Mouse (Mus musculus) ovary, adult 10 weeks (tissue): ENCODE measurements around the gene 4930578G10Rik. TPM values are rescaled to one million over a fixed set of nuclear protein-coding genes. Genes with fewer than 3 reads are reported as not detected.

ENCODE experiments used
- polyA plus RNA-seq: library from polyadenylated mRNA; stranded (reverse); fragments of 350-450 nt; fragmentation: Illumina TruSeq; extraction: RNeasy Lipid Tissue Mini Kit (QIAGEN cat#74804); gene quantifications from one replicate; pipeline ENCODE4 v1.2.3, GENCODE M21; 2014

Gene 4930578G10Rik
- polyA plus RNA-seq, result not detected

GRCm38 (mm10) chr4:42735245-42735644 is at the start of gene 4930578G10Rik:
TSS of gene 4930578G10Rik (plus strand) at chr4:42735545.

GRCm38 (mm10) chr4:42756477-42756876 is 21.1 kb downstream of the 4930578G10Rik start, which contains the start of gene Ccl19:
TSS of gene Ccl19 (minus strand) at chr4:42756577.

GRCm38 (mm10) chr4:42773893-42774292 is 38.5 kb downstream of the 4930578G10Rik start, which contains the start of gene Ccl21a:
TSS of gene Ccl21a (minus strand) at chr4:42773993.

GRCm38 (mm10) chr4:42853788-42854187 is 118.4 kb downstream of the 4930578G10Rik start, which contains the start of gene Fam205a1:
TSS of gene Fam205a1 (minus strand) at chr4:42853888.

GRCm38 (mm10) chr4:42856671-42857070 is 121.3 kb downstream of the 4930578G10Rik start, which contains the start of gene Gm12394:
TSS of gene Gm12394 (minus strand) at chr4:42856771.

GRCm38 (mm10) chr4:42874134-42874533 is 138.8 kb downstream of the 4930578G10Rik start, which contains the start of gene Fam205c:
TSS of gene Fam205c (minus strand) at chr4:42874234.

Other genes starting within 250 kb of the 4930578G10Rik start
- not detected for gene Fam205a2, start 207.4 kb upstream of the 4930578G10Rik start, polyA plus RNA-seq
- gene Gm10591, start 123.3 kb upstream of the 4930578G10Rik start, polyA plus RNA-seq, result 6.1 TPM
- not detected for gene Gm2564, start 105.8 kb upstream of the 4930578G10Rik start, polyA plus RNA-seq
- not detected for gene Ccl27b, start 80.3 kb upstream of the 4930578G10Rik start, polyA plus RNA-seq
- gene Il11ra2, start 73.7 kb upstream of the 4930578G10Rik start, polyA plus RNA-seq, result not detected
- gene Ccl19, start 21.0 kb downstream of the 4930578G10Rik start, polyA plus RNA-seq, result not detected
- not detected for gene Ccl21a, start 38.4 kb downstream of the 4930578G10Rik start, polyA plus RNA-seq
- not detected for gene Fam205a1, start 118.3 kb downstream of the 4930578G10Rik start, polyA plus RNA-seq
- not detected for gene Gm12394, start 121.2 kb downstream of the 4930578G10Rik start, polyA plus RNA-seq
- gene Fam205c, start 138.7 kb downstream of the 4930578G10Rik start, polyA plus RNA-seq, result not detected
- gene Phf24, start 181.1 kb downstream of the 4930578G10Rik start, polyA plus RNA-seq, result 1.1 TPM
- 0.83 TPM for gene Dnajb5, start 214.3 kb downstream of the 4930578G10Rik start, polyA plus RNA-seq
- not detected for gene 1700022I11Rik, start 234.1 kb downstream of the 4930578G10Rik start, polyA plus RNA-seq